Mouse (Mus musculus) brain, embryonic 18.5 days (tissue): ENCODE results near the gene Gm20425.

Experiments
- DNase-seq: peaks from one replicate; pipeline ENCODE4 v3.0.0-alpha.2; 2012; ENCODE audit warnings: low read depth, low spot score

Gm20425 gene

DNA sequence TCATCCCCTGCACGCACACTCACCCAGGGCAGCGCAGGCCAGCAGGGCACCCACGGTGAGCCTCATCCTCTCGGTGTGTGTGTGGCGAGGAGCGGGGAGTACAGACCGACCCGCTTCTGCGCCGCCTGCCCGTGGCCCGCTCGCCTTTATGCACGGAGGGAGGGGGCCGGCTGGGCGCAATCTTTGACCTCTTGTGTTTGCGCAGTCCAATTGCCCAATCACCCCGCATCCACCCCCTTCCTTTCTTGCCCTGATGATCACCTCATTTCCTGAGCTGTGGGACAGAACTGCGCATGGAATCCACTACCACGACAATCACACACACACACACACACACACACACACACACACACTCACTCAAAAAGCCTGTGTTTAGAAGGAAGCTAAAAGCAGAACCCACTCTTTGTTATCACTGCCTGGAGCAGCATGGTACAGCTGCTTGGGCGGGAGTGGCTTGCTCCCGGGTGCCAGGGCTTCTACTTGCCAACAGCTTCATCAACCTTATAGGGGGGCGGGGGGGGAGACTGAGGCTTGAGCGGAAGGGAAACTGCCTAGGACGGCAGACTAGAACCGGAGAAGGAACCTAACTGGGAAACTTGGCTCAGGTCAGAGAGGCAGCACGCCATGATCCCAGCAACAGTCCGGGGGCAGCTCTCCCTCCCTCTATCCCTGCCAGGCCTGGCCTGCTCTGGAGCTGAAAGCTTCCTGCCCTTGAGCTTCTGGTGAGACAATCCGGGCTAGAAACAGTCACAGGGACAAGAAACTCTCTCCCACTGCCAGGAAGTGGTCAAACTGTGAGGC, at the start of gene Gm20425, which contains the start of gene Trf:
Gm20425 (minus strand) TSS at position 157 of the 801 bp plus-strand sequence.
Trf (minus strand) TSS at position 294 of the 801 bp plus-strand sequence.
- DNase-seq = no peak

DNA sequence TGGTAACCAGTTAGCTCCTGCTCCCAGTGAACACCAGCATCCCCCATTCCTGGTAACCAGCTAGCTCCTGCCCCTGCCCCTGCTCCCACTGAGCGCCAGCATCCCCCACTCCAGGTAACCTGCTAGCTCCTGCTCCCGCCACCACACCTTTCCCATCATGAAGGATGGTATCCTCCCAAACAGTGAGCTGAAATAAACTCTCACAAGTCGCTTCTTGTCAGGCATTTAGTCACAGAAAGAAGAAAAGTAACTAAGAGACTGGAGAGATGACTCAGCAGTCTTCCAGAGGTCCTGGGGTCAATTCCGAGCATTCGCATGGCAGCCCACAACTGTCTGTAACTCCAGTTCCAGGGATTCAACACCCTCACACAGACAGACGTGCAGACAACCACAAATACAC, 46.8 kb upstream of the Gm20425 start:
- no peak for DNase-seq

DNA sequence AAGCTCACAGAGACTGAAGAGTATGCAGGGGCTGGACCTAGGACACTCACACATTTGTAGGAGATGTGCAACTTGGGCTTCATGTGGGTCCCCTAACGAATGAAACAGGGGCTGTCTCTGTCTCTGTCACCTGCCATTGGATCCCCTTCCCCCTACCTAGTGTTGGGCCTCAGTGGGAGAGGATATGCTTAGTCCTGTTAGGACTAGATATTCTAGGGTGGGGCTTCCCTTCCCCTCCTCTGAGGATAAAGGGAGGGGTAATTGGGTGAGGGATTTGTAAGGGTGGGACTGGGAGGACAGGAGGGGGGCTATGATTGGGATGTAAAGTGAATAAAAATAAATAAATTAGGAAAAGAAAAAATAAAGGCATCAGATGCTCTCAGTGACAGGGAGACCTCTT, 45.6 kb upstream of the Gm20425 start:
- DNase-seq = no peak

DNA sequence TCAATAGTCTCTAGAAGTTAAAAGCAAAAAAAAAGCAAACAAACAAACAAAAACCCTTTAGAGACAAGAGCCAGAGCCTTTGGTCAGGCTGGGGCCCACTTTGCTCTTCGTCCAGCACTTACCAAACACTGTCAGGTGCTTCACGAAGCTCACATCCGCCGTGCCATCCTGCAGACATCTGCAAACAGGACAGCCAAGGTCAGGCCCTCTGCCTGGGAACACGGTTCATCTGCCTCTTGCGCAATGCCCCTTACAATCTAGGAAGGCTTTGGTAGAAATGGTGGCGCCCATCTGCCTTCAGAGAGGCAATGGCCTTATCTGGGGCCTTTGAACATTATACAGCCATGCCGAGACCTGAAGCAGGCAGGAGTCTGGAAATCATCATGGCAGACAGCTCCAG, 44.7 kb upstream of the Gm20425 start:
- DNase-seq = no peak

DNA sequence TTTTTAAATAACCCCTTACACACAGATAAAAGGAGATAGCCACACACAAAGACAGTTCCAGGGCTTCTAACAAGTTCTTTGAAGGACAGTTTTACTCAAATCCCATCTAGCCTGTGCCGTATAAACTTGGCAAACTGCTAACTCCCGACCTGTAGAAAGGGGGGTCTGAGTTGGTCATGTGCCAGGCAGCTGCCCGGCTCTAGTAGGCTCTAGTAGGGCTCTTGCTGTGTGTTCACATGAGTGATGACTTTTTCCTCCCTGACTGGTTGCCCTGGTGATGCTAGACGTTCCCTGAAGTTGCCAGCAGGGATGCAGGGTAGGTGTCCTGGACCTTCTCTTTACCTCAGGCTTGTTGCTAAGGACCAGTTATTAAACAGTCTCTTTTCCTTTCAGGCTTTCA, 41.0 kb upstream of the Gm20425 start:
- DNase-seq = no peak

DNA sequence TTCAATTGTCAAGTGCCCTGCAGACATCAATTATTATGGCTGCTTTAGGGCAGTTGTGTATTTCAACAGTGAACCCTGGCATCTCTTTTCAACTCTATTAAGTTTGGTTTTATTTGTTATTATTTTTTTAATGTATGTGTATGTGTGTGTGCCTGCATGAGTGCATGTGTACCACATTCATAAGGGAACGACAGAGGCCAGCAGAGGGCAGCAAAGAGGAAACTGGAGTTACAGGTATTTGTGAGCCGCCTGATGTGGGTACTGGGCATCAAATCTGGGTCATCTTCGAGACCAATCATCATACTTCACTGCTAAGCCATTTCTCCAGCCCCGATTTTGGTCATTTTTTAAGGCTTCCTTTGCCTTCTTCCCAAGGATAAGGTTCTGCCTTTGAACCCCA, 35.7 kb upstream of the Gm20425 start:
- DNase-seq = no peak

DNA sequence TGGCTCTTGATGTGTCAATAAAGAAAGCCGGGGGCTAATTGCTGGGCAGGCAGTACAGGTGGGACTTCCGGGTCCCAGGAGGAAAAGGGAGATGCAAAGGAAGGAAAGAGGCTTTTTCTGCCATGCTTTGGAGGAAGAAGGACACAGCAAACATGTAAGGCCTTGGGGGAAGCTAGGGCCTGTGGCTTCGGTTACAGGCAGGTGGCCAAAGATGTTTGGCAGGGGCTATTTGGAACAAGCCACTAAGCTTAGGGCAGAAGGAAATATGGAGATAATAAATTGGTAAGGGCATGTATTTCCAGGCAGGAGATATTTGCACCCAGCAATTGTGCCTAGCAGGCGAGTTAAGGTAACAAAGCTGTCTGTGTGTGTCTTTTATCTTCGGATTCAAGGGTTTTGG, 22.8 kb upstream of the Gm20425 start:
- no peak for DNase-seq

DNA sequence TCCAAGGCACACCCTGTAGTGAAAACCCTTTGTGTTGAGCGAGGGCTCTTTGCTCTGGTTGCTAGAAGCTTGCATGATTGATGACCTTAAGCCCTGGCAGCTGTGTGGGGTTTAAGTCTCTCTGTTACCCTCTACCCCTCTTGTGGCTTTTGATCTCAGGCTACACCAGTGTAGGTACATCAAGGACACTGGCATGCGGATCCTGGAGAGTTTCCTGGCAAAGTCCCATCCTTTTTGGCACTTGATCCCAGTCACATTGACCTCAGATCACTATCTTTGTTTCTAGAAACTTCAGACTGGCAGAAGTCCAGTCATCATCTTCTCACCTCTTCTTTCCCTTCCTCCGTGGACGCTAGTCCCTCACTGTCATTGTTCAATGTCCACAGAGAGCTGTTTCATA, 18.5 kb upstream of the Gm20425 start:
- no peak for DNase-seq

DNA sequence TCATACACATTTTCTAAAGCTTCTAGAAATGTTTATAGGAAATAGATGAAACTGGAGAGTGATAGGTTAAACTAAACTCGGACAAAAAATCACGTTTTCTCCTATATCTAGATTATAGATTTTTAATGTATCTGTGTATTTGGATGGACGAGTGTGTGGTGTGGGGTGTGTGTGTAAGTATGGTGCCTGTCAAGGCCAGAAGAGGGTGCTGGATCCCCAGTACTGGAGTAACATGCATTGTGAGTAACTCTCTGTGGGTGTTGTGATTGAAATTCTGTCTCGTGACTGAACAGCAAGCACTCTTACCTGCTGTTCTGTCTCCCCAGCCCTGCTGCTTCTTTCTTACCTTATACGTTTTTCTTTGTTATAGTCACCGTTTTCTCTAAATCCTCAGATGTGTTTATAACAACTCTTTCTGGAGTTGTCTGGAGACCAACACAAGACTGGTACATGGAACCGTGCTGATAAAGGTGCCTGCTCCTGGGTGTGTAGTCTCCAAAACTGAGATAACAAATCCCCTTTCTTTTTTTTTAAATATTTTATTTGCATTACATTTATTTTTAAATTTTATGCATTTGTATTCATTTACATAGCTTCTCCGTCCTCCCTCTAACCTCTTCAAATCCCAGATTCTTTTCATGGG, 16.5 kb upstream of the Gm20425 start:
- no peak for DNase-seq

DNA sequence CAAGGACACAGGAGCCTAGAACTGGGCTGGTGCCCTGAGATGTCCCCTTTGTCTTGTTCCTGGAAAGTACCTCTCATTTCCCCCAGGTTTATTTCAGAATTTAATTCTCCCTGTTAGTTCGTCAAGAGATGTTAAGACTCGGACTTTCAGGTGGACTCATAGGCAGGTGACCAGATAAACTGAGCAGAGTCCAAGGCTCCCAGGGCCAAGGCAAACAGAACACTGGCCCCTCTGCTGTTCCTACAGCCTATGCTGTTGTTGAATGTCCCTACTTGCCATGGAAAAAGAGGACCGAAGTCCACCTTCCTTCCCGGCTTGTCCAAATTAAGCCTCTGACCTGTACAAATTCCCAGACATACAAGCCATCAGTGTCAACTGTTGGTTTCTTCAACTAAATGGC, 13.5 kb upstream of the Gm20425 start:
- no peak for DNase-seq

DNA sequence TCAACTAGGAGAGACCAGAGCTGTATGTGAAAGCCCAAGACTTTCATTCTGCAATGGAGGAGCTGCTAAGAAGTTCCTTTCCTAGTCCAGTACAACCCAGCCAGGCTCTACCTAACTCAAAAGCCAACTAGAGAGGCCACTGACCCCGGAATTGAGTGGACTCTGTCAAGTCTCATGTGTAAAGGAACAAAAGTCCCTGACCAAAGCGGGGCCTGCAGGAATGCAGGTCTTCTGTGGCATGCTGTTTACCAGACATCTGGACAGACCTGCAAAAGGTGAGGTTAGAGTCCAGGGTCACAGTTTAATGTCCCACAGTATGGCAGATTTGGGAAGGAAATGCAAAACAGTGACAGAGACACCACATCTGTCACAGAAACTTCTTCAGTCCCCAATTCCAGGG, 11.1 kb upstream of the Gm20425 start:
- DNase-seq = no peak

DNA sequence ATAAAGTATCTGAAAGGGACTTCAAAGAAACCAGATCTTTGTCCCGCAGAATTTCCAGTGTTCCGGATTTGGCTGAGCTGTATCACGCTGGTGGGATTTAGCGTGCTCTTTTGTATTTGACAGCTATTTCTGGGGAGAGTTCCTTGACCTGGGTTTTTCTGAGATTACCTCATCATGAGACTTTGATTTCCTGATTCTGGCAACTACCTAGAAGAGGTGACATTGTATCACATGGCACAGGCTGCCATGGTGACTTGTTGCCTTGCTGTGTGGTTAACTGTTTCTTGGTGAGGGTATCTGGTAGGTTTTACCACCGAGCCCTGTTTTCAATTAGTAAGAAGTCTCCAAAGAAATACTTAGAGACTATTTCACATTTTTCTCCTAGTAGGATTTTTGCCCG, 9.4 kb upstream of the Gm20425 start:
- DNase-seq = no peak

DNA sequence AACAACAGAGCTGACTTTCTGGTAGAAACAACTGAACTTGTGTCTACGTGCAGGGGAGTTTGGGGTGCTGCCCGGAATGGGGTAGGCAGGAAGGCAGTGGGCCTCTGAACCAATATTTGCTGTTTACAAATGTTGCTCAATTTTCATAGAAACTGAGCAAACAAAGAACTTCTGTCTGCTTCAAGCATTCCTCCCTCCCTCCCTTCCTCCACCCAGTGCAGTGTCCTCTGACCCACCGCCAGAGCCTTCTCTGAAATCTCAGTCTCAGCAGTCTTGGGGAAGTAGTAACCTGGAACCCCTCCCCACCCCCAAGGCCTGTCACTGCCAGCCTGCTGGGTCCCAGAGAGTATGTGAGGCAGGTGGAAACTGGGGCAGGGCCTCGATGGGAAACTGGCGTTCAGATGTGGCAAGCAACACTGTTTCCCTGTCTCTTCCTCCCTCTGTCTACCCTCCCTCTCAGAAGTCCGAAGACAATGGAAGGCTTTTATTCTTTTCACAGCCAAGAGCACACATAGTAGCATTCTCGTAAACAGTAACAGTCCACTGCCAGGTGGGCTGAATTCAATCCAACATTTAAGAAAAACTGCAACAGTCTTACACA, 4.6 kb upstream of the Gm20425 start:
- DNase-seq = no peak

DNA sequence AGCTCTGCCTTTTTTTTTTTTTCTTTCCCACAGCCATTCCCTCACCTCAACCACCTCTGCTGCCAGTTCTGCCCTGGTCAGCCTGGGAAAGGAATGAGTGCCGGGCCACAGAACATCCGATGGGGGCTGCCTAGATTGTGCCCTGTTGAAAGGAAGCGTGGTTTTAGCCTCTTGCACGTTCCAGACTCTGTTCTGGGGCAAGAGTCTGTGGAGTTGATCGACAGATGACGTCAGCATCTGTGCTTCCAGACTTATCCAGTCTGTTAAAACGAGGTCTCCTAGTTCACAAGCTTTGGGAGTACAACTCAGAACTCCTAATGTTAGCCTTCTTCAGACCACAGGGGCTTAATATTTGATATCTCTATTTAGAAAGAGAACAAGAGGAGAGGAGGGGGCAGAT, 4.0 kb upstream of the Gm20425 start:
- DNase-seq = no peak

DNA sequence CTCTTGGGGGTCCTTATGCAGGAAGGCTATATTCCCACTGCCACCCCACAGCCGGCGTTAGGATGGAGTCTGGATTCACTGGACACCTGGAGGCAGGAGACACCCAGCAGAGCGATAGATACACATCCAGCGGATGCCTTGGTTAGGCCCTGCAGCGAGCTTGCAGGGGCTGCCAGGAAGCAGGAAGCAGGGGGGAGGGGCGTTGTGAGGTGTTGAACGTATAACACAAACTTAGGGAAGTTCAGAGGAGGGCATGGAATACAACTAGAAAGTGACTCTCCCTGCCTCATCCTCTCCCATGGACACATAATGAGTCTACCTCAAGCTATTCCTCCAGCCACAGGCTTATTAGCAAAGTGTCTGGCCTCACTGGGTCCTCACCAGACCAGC, 2.9 kb upstream of the Gm20425 start:
- no peak for DNase-seq

DNA sequence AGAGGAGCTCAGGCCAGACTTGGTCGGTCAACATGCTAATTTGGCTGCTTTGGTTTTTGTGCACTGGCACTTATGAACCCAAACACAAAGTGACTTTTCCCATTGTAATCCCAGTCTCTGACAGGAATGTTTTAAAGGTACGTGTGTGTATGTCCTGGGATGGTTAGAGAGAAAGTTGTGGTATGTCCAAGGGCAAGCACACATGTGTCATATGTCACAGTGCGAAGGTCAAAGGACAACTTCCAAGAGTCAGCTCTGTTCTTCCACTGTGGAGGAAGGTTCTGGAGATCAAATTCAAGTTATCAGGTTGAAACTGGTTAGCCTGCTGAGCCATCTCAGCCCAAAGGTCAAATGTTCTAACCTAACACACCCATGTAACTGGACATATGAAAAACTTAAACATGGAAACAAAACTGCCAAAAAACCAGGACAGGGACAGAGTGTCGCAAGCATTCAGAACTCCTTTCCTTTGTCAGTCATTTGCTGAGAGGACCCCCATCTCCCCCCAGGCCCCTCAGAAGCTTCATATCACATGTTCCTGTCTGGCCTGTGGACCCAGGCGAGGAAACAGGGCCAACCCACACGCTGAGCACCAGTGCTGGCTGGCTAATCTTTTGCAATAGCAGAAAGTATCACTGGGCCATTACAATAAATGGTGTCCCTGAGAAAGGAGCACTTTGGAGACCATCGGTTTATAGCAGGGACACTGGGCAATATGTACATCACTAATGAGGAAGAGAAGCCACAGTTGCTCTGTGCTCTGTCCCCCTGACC, 2.3 kb upstream of the Gm20425 start:
- no peak for DNase-seq

DNA sequence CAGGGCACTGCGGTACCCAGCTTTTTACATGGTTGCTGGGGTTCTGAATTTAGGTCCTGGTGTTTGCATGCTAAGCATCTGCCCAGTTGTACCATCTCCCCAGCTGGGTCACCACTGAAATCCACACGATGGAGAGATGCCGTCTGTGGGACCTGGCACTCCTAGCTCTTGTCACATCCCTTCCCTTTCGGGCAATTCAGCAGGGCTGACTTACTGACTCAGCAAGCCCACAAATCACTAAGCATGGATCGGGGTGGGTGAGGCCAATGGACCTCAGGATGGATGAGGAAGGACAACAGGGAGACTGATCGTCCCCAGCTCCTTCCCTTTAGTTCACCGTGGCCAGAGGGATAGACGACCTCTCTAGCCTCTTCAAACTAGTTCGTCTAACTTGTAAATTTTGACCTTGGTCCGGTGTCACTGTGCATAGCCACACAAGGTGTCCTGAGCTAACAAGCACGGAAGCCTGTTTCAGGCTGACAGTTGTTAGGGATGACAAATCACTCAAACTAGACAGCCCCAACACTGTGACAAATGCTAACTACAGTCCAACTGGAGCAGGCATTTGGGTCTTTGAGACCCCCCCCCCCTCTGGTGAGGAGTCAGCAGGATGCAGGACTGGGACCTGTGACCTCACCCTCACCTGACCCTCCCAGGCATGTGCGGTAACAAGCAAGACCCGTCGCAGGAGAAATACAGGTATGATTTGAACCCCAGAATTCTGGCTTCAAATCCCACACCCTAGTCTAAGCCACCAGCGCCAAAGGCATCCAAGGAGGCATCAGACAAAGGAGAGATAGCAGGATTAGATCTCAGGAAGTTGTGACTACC, 855 bp downstream of the Gm20425 start:
- no peak for DNase-seq

DNA sequence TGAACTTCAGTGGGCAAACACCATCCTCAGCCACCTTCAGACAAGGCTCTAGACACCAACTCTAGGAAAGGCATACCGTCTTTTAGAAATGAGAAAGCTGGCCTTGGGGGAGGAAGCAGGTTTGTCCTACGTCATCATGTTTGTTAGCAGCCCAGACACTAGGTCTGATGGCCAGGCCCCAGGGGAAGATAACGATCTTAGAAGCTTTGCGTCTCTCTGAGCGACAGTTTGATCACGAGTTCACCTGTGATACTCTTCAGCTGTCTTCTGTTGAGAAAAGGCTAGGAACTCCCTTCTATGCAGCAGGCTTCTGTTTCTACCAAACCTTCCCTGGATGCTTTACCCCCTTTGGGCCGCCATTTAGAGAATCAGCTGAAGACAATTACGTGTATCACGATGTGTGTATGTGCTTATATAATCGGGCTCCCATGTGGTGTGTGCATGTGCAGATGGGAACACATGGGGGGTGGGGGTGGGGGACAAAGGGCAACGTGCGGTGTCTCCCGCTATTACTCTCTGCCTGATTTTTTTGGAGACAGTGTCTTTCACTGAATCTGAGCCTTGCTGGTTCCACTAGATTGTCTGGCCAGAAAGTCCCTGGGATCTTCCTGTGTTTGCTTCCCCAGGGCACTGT, 1.6 kb downstream of the Gm20425 start:
- no peak for DNase-seq

DNA sequence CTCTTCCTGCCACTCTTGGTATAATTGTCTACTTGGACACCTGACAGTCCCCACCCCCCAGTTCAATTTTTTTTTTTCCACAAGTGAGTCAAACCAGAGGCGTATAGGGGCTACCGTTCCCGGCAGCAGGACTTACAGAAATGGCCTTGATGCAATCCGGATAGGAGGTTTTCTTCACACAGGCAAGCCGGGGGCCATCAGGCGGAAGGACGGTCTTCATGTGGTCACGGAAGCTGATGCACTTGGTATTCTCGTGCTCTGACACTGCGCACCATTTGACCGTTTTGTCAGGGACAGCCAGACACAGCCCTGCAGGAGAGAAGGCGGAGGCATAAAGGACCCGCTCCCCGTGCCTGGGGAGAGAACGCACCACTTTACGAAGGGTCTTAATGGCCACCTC, 2.3 kb downstream of the Gm20425 start:
- DNase-seq = no peak

DNA sequence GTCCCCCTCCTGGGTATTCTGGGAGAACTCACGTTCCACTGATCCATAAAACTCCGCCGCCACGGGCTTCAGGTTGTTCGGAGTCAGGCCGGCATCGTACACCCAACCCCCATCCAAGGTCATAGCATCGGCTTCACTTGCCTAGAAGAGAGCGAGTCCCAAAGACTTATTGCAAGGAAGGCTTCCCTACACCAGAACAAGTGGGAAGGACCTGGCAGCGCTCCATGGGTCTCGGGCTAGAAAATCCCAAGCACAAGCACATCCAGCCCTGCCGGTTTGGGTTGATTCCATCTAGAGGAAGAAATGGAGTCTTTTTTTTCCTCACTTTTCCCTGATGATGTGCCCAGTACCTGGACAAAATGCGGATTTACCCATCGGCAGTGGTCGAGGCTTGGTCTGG, 3.3 kb downstream of the Gm20425 start:
- DNase-seq = no peak

DNA sequence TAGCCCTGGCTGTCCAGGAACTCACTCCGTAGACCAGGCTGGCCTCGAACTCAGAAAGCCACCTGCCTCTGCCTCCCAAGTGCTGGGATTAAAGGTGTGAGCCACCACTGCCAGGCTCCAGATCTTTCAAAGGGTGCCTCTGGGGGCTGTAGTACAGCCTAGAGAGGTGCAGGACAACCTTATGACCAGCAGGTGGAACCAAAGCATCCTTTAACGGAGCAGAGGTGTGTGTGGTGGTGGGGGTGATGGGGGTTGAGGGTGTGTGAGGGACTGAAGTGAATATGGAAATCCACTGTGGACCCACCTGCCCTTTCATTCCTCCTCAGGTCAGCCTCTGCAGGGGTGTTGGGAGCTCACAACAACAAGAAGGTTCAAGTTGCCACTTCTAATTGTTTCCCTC, 4.6 kb downstream of the Gm20425 start:
- no peak for DNase-seq
